Mouse (Mus musculus) heart, postnatal 14 days (tissue): ENCODE data around the gene Casc1. TPM values are rescaled to one million over a fixed set of nuclear protein-coding genes. Genes with fewer than 3 reads are reported as not detected.
A peak's percentile ranks its signal among the peaks of the same experiment; 100 is the strongest.
"Not testable (repeated sequence)": the region's sequence is repeated elsewhere in the genome, so short reads cannot be mapped to it uniquely, and the experiment has no call there.

Experiments
- DNase-seq, 2 experiments: peaks; one replicate each; pipeline ENCODE4 v3.0.0; 2021 to 2022
- intact Hi-C: fragments of 180-260 bp; cut with DNase I; formaldehyde crosslinking; loops from one replicate; pipeline ENCODE4 v1.15.1; 2025
- total RNA-seq, 2 experiments: library from RNA; stranded (reverse); gene quantifications; 2 replicates each; pipeline ENCODE4 v1.2.3; 2021

Gene Casc1
- total RNA-seq, 2 experiments from 2014 or later, result 0.76 to 0.86 TPM

GRCm38 (mm10) chr6:145145173-145145572, 65.6 kb downstream of the Casc1 start:
- DNase-seq, result no peak
- intact Hi-C loops, result no loop called here

DNA sequence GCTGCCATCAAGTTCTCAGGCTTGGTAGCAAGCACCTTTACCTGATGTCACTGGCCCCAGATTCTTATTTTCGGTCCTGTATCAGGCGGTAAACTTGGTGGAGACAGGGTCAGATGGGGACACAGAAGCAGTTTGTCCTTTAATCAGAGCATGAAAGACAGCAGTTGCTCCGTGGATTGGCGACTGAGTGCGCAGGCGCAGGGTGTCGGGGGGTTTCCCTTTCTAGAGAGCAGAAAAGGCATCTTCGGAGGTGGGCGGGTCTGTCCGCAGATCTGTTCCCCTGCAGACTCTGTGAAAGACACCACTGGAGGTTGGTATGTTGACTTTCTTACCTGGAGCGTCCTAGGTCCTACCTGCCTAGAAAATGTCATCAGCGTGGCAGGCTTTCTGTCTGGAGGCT, 69.0 kb downstream of the Casc1 start:
- intact Hi-C loops, result no loop called here

GRCm38 (mm10) chr6:145140706-145141105, 70.1 kb downstream of the Casc1 start:
- intact Hi-C loops, result no loop called here
- DNase-seq, result no peak

More for the DNA sequence above, 69.0 kb downstream of the Casc1 start:
- no peak for DNase-seq

DNA sequence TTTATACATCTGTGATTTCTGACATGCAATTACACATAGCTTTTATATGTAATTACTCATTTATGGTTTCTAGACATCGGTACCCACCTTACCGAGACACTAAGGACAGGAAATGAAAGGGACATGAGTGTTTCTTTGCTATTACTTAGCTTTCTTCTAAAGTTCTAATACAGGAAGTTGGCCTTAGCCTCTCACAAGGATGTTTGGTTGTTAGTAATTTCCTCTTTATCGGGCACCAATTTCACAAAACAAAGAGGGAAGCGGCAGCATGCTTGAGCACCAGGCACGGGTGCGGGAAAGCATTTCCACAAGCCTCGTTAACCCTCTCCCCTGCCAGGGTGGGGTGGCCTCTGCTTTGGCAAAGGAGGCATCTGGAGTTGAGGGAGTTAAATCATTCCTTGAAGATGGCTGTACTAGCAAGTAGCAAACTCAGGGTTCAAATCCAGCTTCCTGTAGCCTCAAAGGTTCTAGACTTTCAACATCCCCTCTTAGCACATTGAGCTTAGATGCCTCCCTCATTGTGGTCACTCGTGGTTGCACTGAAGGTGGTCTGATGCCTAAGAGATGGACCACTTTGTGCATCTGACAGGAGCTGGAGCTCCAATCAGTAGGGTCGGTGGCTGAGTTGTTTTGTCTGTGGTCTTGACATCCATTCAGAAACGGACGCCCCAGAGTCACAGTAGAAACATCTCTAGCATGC, 70.9 kb downstream of the Casc1 start:
- DNase-seq, result no peak
- intact Hi-C loops, result no loop called here

- intact Hi-C loops, result no loop called here
- no peak for DNase-seq
Measured at GRCm38 (mm10) chr6:145139236-145139635, 71.6 kb downstream of the Casc1 start.

DNA sequence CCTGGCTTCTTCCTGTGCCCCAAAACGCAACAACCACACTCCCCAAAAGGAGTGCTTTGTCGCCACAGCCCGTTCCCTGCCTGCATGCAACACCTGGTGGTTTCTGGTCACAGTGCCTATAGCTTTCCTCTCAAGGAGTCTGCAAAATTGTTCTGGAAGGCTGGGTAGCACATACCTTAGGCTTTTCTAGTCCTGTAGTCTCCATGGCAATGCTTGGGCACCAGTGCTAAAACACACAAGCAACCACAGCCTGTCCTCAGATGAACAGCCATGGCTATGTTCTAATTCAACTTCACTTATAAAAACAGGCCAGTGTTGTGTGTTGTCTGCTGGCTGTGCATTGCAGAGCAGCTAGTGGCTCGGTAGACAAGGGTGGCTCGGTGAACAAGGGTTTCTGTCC, 74.0 kb downstream of the Casc1 start:
- intact Hi-C loops, result no loop called here
- DNase-seq, result no peak

DNA sequence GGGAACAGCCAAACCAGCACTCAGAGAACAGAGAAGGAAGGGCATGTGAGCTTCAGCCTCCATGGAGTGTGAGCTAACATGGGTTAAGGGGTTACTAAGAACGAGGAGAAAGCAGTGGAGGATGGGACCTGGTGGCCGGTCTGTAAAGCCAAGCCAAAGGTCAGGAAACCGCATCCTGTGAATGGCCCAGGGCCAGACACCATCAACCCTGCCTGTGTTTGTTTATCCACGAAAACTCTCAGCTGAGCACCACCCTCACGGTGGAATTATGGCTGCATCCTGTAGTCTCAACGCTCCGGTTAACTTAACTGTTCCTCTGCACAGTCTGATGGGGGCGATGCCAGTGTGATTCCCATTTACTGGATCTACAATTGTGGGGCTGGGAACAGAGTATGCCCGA, 75.0 kb downstream of the Casc1 start:
- DNase-seq, result no peak
- intact Hi-C loops, result no loop called here

DNA sequence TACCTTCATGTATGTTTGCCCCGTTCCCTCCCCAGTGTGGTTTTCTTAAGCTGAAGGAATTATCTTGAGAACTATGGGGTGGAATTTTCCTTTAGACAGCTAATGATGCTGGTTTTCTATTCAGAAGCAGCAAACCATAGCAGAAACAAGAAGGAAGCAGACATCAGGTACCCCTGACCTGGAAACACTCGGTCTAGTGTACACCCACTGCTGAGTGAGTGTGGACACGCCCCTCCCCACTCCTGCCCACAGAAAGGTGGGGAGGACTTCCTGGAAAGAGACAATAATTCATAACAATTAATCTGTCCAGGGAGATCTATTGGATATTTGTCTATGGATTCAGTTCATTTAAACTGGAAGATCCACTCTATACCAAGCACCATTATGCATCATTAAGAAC, 75.5 kb downstream of the Casc1 start:
- intact Hi-C loops, result no loop called here
- DNase-seq, result no peak

DNA sequence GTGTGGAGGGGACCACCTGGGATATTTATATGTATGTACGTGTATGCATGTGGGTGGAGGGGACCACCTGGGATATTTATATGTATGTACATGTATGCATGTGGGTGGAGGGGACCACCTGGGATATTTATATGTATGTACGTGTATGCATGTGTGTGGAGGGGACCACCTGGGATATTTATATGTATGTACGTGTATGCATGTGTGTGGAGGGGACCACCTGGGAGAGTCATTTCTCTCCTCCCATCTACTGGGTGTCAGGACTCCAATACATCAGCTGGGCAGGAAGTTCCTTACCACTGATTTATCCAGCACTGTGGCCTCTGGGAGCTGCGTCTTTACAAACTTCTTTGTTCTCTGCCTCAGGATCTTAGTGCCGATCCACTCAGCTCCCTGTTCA, 77.8 kb downstream of the Casc1 start:
- DNase-seq, intact Hi-C loops: not testable (repeated sequence)

DNA sequence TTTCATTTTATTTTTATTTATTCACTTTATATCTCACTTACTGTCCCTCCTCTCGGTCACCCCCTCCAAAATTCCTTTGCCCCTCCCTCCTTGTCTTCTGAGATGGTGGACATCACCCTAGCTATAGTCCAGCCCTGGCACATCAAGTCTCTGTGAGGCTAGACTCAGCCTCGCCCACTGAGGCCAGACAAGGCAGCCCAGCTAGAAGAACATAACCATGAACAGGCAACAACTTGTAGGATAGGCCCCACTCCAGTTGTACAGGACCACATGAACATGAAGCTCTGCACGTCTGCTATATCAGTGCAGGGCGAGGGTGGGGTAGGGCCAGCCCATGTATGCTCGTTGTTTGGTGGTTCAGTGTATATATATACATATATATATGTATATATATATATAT, 78.8 kb downstream of the Casc1 start:
- intact Hi-C loops, result no loop called here
- DNase-seq, result no peak

- DNase-seq, result no peak
- intact Hi-C loops, result loop anchor here (5.0 kb wide), 2 partner anchors 42 to 43 kb away; no protein-coding TSS in a partner anchor
Measured at GRCm38 (mm10) chr6:145129563-145129962, 81.2 kb downstream of the Casc1 start.

DNA sequence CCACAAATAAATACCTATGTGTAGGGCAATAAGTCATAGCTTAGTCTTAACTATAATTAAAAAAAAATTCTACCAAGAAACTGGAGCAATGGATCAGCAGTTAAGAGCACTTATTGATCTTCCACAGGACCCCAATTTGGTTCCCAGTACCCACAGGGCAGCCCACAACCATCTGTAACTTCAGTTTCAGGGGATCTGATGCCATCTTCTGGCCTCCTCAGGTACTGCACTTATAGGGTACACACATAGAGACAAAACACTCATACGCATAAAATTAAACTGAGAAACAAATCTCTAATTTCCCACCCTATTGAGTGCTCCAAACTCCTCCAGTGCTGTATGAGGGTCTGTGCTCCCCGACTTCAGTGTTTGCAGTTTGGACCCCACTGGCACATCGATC, 83.2 kb downstream of the Casc1 start:
- intact Hi-C loops, result loop anchor here (5.0 kb wide), 2 partner anchors 40 to 45 kb away; no protein-coding TSS in a partner anchor
- DNase-seq, result no peak

DNA sequence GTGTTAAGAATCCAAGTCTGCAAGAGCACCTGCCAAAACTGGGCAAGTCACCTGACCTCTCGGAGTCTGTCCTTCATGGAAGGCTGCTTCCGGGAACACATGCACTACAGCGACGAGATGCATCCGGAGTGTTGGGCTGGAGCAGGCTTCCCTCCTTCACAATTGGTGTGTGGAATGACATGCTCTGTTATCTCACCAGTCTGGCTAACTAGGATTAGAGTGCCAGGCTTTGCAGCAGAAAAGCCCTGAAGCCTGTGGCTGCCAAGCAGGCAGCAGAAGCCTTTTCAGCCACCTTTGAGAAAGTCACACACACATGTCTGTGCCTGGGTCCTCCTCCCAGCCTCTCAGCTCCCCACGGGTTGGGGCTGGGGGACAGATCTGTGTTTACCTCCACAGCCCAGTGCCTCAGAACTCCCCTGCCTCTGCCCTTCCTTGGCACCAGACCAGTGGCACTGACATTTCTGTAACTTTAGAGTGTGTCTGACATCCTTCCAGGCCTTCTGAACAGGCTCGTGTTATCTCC, 85.2 kb downstream of the Casc1 start:
- intact Hi-C loops, result loop anchor here (5.0 kb wide), 2 partner anchors 38 to 47 kb away; no protein-coding TSS in a partner anchor
- peak; percentile 38 to 54 for DNase-seq

Other genes starting within 250 kb of the Casc1 start
- gene Bcat1, start 134.8 kb downstream of the Casc1 start, total RNA-seq, result 1 to 10 TPM; 2.2 to 2.5 TPM
- gene Lrmp, start 95.4 kb downstream of the Casc1 start, total RNA-seq, result 1 to 10 TPM; 2.2 to 7.0 TPM
- gene Etfrf1, start 129 bp upstream of the Casc1 start, total RNA-seq, result 100 to 1,000 TPM; 109 to 115 TPM
- gene Kras, start 39.2 kb upstream of the Casc1 start, total RNA-seq, result 10 to 100 TPM; 37.6 to 37.9 TPM